Mouse (Mus musculus) urinary bladder, adult 2 months (tissue): Measurements from ENCODE around the gene Orai1. TPM values are rescaled to one million over a fixed set of nuclear protein-coding genes. Genes with fewer than 3 reads are reported as not detected.

Source experiments
- DNase-seq: peaks from one replicate; pipeline ENCODE4 v3.0.0; 2022; ENCODE audit warnings: low spot score
- polyA plus RNA-seq: library from polyadenylated mRNA; depleted of rRNA; stranded (reverse); fragments of >200 nt; gene quantifications from 2 replicates; pipeline ENCODE4 v1.2.3, GENCODE M21; 2012; rRNA removed

The Orai1 gene
- polyA plus RNA-seq, 1 experiment = 34.2 TPM

GRCm38 (mm10) chr5:123067395-123067995 lies 52.6 kb downstream of the Orai1 start:
- DNase-seq = no peak

- no peak for DNase-seq
Observed at GRCm38 (mm10) chr5:123068115-123068514, 53.2 kb downstream of the Orai1 start, which contains the start of gene Tmem120b. TSS of gene Tmem120b (plus strand) at chr5:123068415.

- DNase-seq = no peak
Observed at GRCm38 (mm10) chr5:123068714-123069113, 53.8 kb downstream of the Orai1 start.

GRCm38 (mm10) chr5:123075576-123076418 lies 60.9 kb downstream of the Orai1 start:
- DNase-seq = peak; percentile 93

GRCm38 (mm10) chr5:123076419-123077281 lies 61.8 kb downstream of the Orai1 start:
- DNase-seq = no peak

GRCm38 (mm10) chr5:123079568-123079967 lies 64.7 kb downstream of the Orai1 start:
- DNase-seq = no peak

GRCm38 (mm10) chr5:123080041-123080440 lies 65.2 kb downstream of the Orai1 start:
- no peak for DNase-seq

Other genes starting within 250 kb of the Orai1 start
- gene Camkk2, start 235.7 kb upstream of the Orai1 start, polyA plus RNA-seq = 29.4 and 29.8 TPM in 2 replicates
- 404 and 530 TPM in 2 replicates for gene Anapc5, start 193.7 kb upstream of the Orai1 start, polyA plus RNA-seq
- gene Rnf34, start 165.0 kb upstream of the Orai1 start, polyA plus RNA-seq = 22.6 and 26.7 TPM in 2 replicates
- gene Kdm2b, start 25.3 kb upstream of the Orai1 start, polyA plus RNA-seq = 20.5 and 28.8 TPM in 2 replicates
- not detected in 2 replicates for gene Morn3, start 31.9 kb downstream of the Orai1 start, polyA plus RNA-seq
- gene Tmem120b, start 53.3 kb downstream of the Orai1 start, polyA plus RNA-seq = 7.5 and 14.4 TPM in 2 replicates
- gene Rhof, start 117.6 kb downstream of the Orai1 start, polyA plus RNA-seq = 1.6 and 1.8 TPM in 2 replicates
- gene Setd1b, start 127.1 kb downstream of the Orai1 start, polyA plus RNA-seq = 3.1 and 10.4 TPM in 2 replicates
- 24.8 and 26.7 TPM in 2 replicates for gene Psmd9, start 154.3 kb downstream of the Orai1 start, polyA plus RNA-seq
- gene Hpd, start 167.7 kb downstream of the Orai1 start, polyA plus RNA-seq = 0.27 and 0.45 TPM in 2 replicates
- 4.1 and 4.8 TPM in 2 replicates for gene Wdr66, start 237.0 kb downstream of the Orai1 start, polyA plus RNA-seq